Mouse (Mus musculus) kidney, embryonic 16.5 days (tissue): ENCODE measurements around the gene Nes. TPM values are rescaled to one million over a fixed set of nuclear protein-coding genes. Genes with fewer than 3 reads are reported as not detected.
A peak's percentile ranks its signal among the peaks of the same experiment; 100 is the strongest.

Source experiments
- ATAC-seq: fragments of 200-750 bp; cut with Nextera tagmentation; 2 replicates; pipeline ENCODE4 v1.8.0; 2017; ENCODE audit warnings: moderate TSS enrichment; ENCODE audit not compliant: low FRiP score, low TSS enrichment
- H3K27ac ChIP-seq: fragments of 300-500 bp; sonication (generic); 2 replicates; pipeline ENCODE4 v1.5.1; 2014; ENCODE audit warnings: low read length
- H3K27me3 ChIP-seq: fragments of 300-500 bp; sonication (generic); 2 replicates; pipeline ENCODE4 v1.6.1; 2014; ENCODE audit warnings: low read length, control low read depth, mixed read lengths; ENCODE audit not compliant: insufficient read depth
- H3K36me3 ChIP-seq: fragments of 300-500 bp; sonication (generic); 2 replicates; pipeline ENCODE4 v1.6.1; 2014; ENCODE audit warnings: low read length, control low read depth, mixed read lengths; ENCODE audit not compliant: insufficient read depth
- H3K4me1 ChIP-seq: fragments of 300-500 bp; sonication (generic); 2 replicates; pipeline ENCODE4 v1.6.1; 2014; ENCODE audit warnings: low read length, control low read depth, mixed read lengths; ENCODE audit not compliant: insufficient read depth
- H3K4me2 ChIP-seq: fragments of 300-500 bp; sonication (generic); replicated peaks from 2 replicates; pipeline ENCODE4 v1.6.1; 2014; ENCODE audit warnings: low read depth, low read length
- H3K4me3 ChIP-seq: fragments of 300-500 bp; sonication (generic); 2 replicates; pipeline ENCODE4 v1.5.1; 2014; ENCODE audit warnings: mild to moderate bottlenecking, low read length
- H3K9ac ChIP-seq: fragments of 300-500 bp; sonication (generic); replicated peaks from 2 replicates; pipeline ENCODE4 v1.6.1; 2014; ENCODE audit warnings: low read length
- H3K9me3 ChIP-seq: fragments of 300-500 bp; sonication (generic); 2 replicates; pipeline ENCODE4 v1.6.1; 2016; ENCODE audit warnings: low read length, control low read depth
- WGBS: fragments of 180-500 bp; shearing (Covaris S2); extraction: QIAGEN DNeasy Blood & Tissue Kit; methylation state at CpG from one replicate; pipeline ENCODE4 v1.1.7; 2014; 5-methylcytosine and 5-hydroxymethylcytosine counted together
- polyA plus RNA-seq: library from polyadenylated mRNA; unstranded; fragments of >200 nt; fragmentation: Nextera tagmentation; extraction: Ambion mirVana; gene quantifications from 2 replicates; pipeline ENCODE4 v1.2.1, GENCODE M21; 2015

Nes gene
- polyA plus RNA-seq, 1 experiment from 2014 or later: 25.7 TPM

DNA sequence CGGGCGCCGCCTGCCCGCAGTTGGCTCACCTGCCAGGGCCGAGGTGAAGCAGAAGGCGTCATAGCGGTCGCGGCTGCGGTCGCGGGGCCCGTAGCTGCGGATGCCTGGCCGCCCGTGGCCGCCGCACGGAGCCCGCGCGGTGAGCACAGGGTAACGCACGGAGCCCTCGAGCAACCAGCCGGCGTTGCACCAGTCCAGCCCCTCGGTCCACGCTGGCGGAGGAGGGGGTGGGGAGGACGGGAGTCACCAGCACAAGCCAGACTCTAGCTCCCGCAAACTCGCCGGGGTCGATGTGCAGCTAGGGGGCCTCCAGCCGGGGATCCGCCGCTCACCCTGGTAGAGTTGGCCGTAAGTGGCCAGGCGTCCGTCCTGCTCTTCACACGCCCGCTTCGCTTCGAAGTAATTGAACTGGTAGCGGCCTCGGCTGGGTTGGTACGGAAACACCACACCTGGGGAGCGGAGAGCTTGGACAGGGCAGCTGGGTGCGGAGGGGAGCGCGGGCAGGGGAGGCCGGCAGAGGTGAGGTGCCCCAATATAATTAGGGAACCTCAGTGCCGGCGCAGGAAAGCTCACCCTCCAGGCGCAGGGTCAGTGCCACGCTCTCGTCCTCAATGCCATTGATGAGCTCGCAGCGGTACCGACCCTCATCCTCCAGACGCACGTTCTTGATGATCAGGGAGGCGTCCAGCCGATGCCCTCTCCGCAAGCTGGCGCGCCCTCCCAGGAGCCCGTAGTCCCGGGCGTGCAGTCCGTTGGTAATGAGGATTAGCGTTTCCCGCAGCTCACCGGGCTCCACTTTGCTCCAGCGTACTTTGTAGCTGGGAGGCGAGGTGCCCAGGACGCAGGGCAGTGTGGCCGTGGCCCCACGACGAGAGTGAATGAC is 52.6 kb downstream of the Nes start:
- Histone ChIP-seq H3K4me3 (peak overlapping the region; percentile 52), H3K9ac (peak overlapping the region; percentile 30), H3K36me3 (no peaks in the 10 kb centered on the region), H3K27ac (no peak overlapping the region), H3K27me3 (peaks cover 72% of the 10 kb centered on the region), H3K4me2 (peak overlapping the region; percentile 94), H3K9me3 (peaks cover 10% of the 10 kb centered on the region; the same call in 1 of the 2 replicates), H3K4me1 (peaks cover 16% of the 10 kb centered on the region)
- peak; percentile 78 for ATAC-seq
- WGBS: under 1% methylated on average over 78 of the region's 81 CpGs

DNA sequence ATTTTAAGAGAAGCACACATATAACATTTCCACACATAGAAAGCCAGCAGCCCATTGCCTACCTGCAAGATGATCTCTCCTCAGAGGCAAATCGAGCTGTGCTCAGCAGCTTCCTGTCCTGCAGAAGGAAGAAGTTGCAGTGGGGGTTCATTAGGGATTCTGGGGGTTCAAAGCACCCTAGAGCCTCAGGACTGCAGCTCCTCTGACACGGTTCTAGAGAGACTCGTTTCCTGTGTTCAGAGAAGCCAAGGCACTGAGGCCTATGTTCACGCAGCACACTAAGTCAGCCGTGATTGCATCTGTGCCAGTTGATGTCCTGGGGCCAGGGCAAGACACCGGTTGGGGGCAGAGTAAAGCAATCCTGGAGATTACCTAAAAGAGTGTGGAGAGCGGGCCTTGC is 55.9 kb downstream of the Nes start:
- H3K4me1 ChIP-seq: peaks cover 19% of the 10 kb centered on the region
- H3K4me2 ChIP-seq: no peak overlapping the region
- peaks cover 67% of the 10 kb centered on the region for H3K27me3 ChIP-seq
- WGBS: 55% methylated on average over 7 of the region's 7 CpGs
- H3K9ac ChIP-seq: no peak overlapping the region
- H3K27ac ChIP-seq: no peak overlapping the region
- no peak for ATAC-seq
- H3K4me3 ChIP-seq: no peak overlapping the region
- no peaks in the 10 kb centered on the region for H3K36me3 ChIP-seq
- H3K9me3 ChIP-seq: peaks cover 11% of the 10 kb centered on the region; the same call in 1 of the 2 replicates

DNA sequence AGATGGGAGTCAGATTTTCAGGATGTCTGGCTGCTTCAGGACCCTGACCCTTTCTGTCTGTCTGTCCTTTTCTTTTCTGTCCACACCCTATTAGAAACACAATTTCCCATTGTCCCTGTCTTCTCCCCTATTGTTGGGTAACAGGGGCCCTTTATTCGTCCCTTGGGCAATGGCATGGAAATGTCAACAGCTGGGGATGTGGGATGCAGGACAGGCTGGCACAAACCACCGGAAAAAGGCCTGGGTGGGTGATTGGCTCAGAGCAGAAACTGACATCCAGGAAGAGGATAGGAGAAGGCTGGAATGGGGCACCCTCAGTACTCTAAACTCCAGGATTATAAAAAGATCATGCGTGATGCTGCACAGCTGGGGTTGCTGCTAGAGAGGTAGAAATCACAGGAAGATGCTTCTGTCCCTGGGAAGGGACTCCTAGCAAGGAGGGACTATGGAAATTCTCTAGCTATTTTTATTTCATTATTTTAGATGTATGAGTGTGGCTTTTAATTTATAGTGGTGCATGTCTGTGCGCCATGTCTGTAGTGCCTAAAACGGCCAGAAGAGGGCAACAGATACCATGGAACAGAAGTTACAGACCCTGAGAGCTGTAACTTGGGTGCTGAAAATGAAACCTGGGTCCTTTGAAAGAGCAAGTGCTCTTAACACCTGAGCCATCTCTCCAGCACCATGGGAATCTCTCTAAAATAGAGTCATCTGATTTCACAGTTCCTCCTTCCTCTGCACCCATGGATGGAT is 56.7 kb downstream of the Nes start, which contains the start of gene Hapln2:
TSS of gene Hapln2 (minus strand) at position 150 of the 753 bp plus-strand sequence.
- no peaks in the 10 kb centered on the region for H3K36me3 ChIP-seq
- H3K27ac ChIP-seq: no peak within 1 kb of the TSS
- no peak within 1 kb of the TSS for H3K4me2 ChIP-seq
- WGBS: 56% methylated on average over 5 of the region's 5 CpGs
- no peak within 1 kb of the TSS for H3K4me3 ChIP-seq
- H3K4me1 ChIP-seq: peaks cover 15% of the 10 kb centered on the region
- H3K9ac ChIP-seq: no peak within 1 kb of the TSS
- ATAC-seq: no peak
- H3K9me3 ChIP-seq: peaks cover 11% of the 10 kb centered on the region; the same call in 1 of the 2 replicates
- peaks cover 66% of the 10 kb centered on the region for H3K27me3 ChIP-seq

Other genes with a start within 250 kb of the Nes start
- gene Lrrc71, start 222.5 kb upstream of the Nes start, polyA plus RNA-seq: 0.87 and 0.89 TPM in 2 replicates
- 6.1 and 6.4 TPM in 2 replicates for gene Ntrk1, start 175.9 kb upstream of the Nes start, polyA plus RNA-seq
- 2.7 and 2.8 TPM in 2 replicates for gene Insrr, start 174.1 kb upstream of the Nes start, polyA plus RNA-seq
- gene Pear1, start 146.8 kb upstream of the Nes start, polyA plus RNA-seq: 60.2 and 62.9 TPM in 2 replicates
- gene Sh2d2a, start 124.3 kb upstream of the Nes start, polyA plus RNA-seq: 0.09 TPM in 1 of 2 replicates, not detected in the other
- gene Prcc, start 85.5 kb upstream of the Nes start, polyA plus RNA-seq: 13.3 and 13.8 TPM in 2 replicates
- gene Hdgf, start 64.8 kb upstream of the Nes start, polyA plus RNA-seq: 83.2 and 115 TPM in 2 replicates
- gene Mrpl24, start 51.6 kb upstream of the Nes start, polyA plus RNA-seq: 76.1 and 80.1 TPM in 2 replicates
- gene Isg20l2, start 40.8 kb upstream of the Nes start, polyA plus RNA-seq: 60.2 and 68.7 TPM in 2 replicates
- 19.9 and 22.7 TPM in 2 replicates for gene Rrnad1, start 40.4 kb upstream of the Nes start, polyA plus RNA-seq
- 62.0 and 67.8 TPM in 2 replicates for gene Crabp2, start 22.4 kb upstream of the Nes start, polyA plus RNA-seq
- 0.10 TPM in 1 of 2 replicates, not detected in the other for gene Bcan, start 29.2 kb downstream of the Nes start, polyA plus RNA-seq
- 0.13 and 0.16 TPM in 2 replicates for gene Hapln2, start 56.5 kb downstream of the Nes start, polyA plus RNA-seq
- gene Gpatch4, start 72.0 kb downstream of the Nes start, polyA plus RNA-seq: 35.2 and 42.8 TPM in 2 replicates
- 181 and 190 TPM in 2 replicates for gene Naxe, start 87.4 kb downstream of the Nes start, polyA plus RNA-seq
- not detected in 2 replicates for gene Ttc24, start 107.2 kb downstream of the Nes start, polyA plus RNA-seq
- gene Iqgap3, start 110.9 kb downstream of the Nes start, polyA plus RNA-seq: 20.9 and 23.6 TPM in 2 replicates
- gene Mef2d, start 171.3 kb downstream of the Nes start, polyA plus RNA-seq: 16.9 and 20.2 TPM in 2 replicates